Mouse (Mus musculus) small intestine, adult 2 months (tissue): Measurements from ENCODE around the gene Cit. TPM values are rescaled to one million over a fixed set of nuclear protein-coding genes. Genes with fewer than 3 reads are reported as not detected.
A peak's percentile ranks its signal among the peaks of the same experiment; 100 is the strongest.

ENCODE experiments used
- H3K27ac ChIP-seq: fragments of 200-500 bp; 2 replicates; pipeline ENCODE4 v1.5.1; 2012; ENCODE audit warnings: low read depth, low read length, control low read depth, inconsistent platforms; ENCODE audit not compliant: insufficient read depth
- H3K27me3 ChIP-seq: fragments of 200-500 bp; 2 replicates; pipeline ENCODE4 v1.6.1; 2012; ENCODE audit warnings: mild to moderate bottlenecking, moderate library complexity, low read length, inconsistent platforms; ENCODE audit not compliant: control insufficient read depth, insufficient read depth
- H3K36me3 ChIP-seq: fragments of 200-500 bp; 2 replicates; pipeline ENCODE4 v1.6.1; 2012; ENCODE audit warnings: mild to moderate bottlenecking, low read length, control low read depth, inconsistent platforms; ENCODE audit not compliant: control insufficient read depth, insufficient read depth
- H3K4me1 ChIP-seq: fragments of 200-500 bp; 2 replicates; pipeline ENCODE4 v1.6.1; 2012; ENCODE audit warnings: low read length, inconsistent platforms, mixed read lengths; ENCODE audit not compliant: control insufficient read depth, insufficient read depth, insufficient read length
- H3K4me3 ChIP-seq: fragments of 200-500 bp; 2 replicates; pipeline ENCODE4 v1.5.1; 2012; ENCODE audit warnings: low read depth, mild to moderate bottlenecking, control low read depth, inconsistent platforms, low read length, moderate library complexity
- CTCF ChIP-seq: fragments of 200-500 bp; IDR thresholded peaks from 2 replicates; pipeline ENCODE4 v1.5.1; 2012; ENCODE audit warnings: low read depth, mild to moderate bottlenecking, control low read depth, inconsistent platforms, low read length, moderate library complexity, mixed read lengths; ENCODE audit not compliant: insufficient replicate concordance, insufficient read length; ENCODE audit errors: extremely low read depth
- POLR2A ChIP-seq: fragments of 200-500 bp; IDR thresholded peaks from 2 replicates; pipeline ENCODE4 v1.6.1; 2012; ENCODE audit warnings: low read depth, mild to moderate bottlenecking, control low read depth, inconsistent platforms, low read length, moderate library complexity
- WGBS: fragments of 180-500 bp; shearing (Covaris S2); methylation state at CpG from one replicate; pipeline ENCODE4 v1.1.7; 2018; 5-methylcytosine and 5-hydroxymethylcytosine counted together
- polyA plus RNA-seq: library from polyadenylated mRNA; depleted of rRNA; stranded (reverse); fragments of >200 nt; gene quantifications from 2 replicates; pipeline ENCODE4 v1.2.3, GENCODE M21; 2012

Cit gene
- polyA plus RNA-seq, 1 experiment, result 2.8 TPM

DNA sequence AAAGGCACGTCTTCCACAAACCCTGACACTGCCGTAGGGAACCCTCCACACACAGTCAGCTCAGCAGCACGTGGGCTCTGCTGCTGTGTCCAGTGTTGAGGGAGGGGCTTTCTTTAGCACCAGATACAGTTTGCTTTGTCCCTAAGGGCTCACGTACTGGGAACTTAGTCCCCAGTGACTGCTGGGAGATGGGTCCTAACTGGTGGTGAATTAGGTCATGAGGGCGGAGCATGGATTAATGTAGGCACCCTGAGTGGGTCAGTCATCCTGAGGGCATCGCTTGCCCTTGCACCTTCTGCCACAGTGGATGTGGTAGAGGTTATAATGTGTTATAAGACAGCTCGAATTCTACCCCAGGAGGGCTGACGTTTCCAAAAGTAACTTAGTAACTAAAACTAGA, 172.3 kb downstream of the Cit start:
- Histone ChIP-seq H3K36me3 (peaks cover 82% of the 10 kb centered on the region), H3K4me3 (no peak overlapping the region), H3K27me3 (no peaks in the 10 kb centered on the region), H3K4me1 (peaks cover 15% of the 10 kb centered on the region; the same call in 1 of the 2 replicates), H3K27ac (no peak overlapping the region)
- WGBS, result 93% methylated on average over 8 of the region's 8 CpGs
- TF ChIP-seq POLR2A, result no peak
- TF ChIP-seq CTCF, result no peak

DNA sequence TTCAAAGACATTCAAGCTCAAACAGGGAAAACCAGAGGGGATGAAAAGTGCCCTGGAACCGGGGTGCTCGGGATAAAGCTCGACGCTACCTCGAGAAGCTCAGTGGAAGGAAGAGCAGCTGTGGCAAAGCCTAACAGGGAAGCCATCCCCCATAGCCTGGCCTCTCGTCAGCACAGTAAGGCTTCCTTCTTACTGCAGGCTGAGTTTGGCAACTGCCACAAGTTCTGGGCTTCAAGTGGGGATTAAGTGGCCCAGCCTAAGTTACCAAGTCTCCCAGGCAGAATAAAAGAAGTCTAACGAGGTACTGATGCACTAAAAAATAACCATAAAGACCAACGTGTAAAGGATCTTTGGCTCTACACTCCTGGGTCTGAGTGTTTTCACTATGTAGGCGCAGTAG, 173.1 kb downstream of the Cit start:
- Histone ChIP-seq H3K27ac (no peak overlapping the region), H3K36me3 (peaks cover 79% of the 10 kb centered on the region), H3K4me1 (peaks cover 20% of the 10 kb centered on the region; the same call in 1 of the 2 replicates), H3K27me3 (no peaks in the 10 kb centered on the region), H3K4me3 (no peak overlapping the region)
- WGBS, result 89% methylated on average over 9 of the region's 9 CpGs
- TF ChIP-seq CTCF (no peak), POLR2A (no peak)

DNA sequence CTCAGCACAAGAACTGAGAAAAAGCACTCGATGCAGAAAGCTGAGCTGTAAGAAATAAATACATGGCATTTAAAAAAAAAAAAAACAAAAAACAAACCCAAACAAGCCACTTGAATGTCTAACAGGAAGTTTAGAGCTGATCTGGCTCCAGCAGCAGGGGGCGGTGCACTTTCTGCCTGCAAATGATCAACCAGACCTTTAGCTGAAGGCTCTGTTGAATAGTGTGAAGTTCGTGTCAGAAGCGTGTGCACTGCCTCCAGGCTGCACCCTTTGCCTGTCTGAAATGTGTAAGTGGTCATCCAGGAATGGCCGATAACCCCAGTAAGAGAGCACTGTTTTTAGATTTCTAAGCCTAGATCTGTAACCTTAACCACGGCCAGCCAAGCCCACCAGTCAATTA, 173.7 kb downstream of the Cit start:
- Histone ChIP-seq H3K4me3 (no peak overlapping the region), H3K36me3 (peaks cover 74% of the 10 kb centered on the region), H3K27me3 (no peaks in the 10 kb centered on the region), H3K4me1 (peaks cover 20% of the 10 kb centered on the region; the same call in 1 of the 2 replicates), H3K27ac (0 out of 2 replicates have a peak overlapping the region, but pooled peaks have one; percentile 2)
- 41% methylated on average over 6 of the region's 6 CpGs for WGBS
- TF ChIP-seq POLR2A (no peak), CTCF (no peak)

DNA sequence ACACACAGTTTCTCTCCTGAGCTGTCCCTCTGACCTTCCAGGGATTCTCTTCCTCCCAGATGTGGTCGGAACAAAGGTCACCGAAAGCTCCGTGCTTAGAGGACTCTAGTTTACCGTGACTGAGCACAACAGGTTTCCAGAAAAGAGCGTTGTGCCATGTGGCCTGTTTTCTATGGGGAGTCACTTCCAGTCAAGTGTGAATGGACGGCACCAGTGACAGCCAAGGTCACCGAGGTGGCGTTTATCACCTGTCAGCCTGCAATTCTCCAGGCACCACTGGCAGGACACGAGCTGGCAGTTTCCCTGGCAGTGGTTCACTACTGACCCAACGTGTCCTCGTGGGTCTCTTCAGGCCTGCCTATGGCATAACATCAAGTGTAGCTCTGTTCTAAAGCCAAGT, 174.3 kb downstream of the Cit start:
- H3K27me3 ChIP-seq, result no peaks in the 10 kb centered on the region
- H3K4me1 ChIP-seq, result peaks cover 20% of the 10 kb centered on the region; the same call in 1 of the 2 replicates
- WGBS, result 30% methylated on average over 11 of the region's 11 CpGs
- 0 out of 2 replicates have a peak overlapping the region, but pooled peaks have one; percentile 2 for H3K27ac ChIP-seq
- peaks cover 69% of the 10 kb centered on the region for H3K36me3 ChIP-seq
- no peak overlapping the region for H3K4me3 ChIP-seq
- TF ChIP-seq POLR2A, result no peak
- no peak for TF ChIP-seq CTCF

DNA sequence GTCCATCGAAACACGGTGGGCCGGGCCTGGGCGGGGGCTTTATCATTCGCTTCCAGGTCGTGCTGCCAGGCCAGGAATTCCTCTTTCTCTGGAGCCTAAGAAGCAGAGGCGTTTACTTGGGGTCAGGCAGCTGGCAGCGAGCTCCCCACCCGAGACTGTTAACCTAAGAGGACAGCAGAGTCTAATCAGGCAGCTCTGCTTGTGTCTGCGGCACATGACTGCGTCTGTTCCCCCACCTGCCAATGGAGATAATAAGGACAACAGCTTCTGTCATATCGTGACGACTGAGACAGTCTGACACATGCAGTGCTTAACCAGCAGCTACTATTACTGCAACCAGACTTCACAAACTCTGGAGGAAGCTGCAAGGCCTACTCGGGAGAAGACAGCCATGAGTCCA, 176.5 kb downstream of the Cit start:
- Histone ChIP-seq H3K4me1 (peaks cover 20% of the 10 kb centered on the region; the same call in 1 of the 2 replicates), H3K4me3 (no peak overlapping the region), H3K27ac (no peak overlapping the region), H3K36me3 (peaks cover 48% of the 10 kb centered on the region), H3K27me3 (no peaks in the 10 kb centered on the region)
- TF ChIP-seq CTCF, result no peak
- no peak for TF ChIP-seq POLR2A
- WGBS, result 89% methylated on average over 14 of the region's 14 CpGs

DNA sequence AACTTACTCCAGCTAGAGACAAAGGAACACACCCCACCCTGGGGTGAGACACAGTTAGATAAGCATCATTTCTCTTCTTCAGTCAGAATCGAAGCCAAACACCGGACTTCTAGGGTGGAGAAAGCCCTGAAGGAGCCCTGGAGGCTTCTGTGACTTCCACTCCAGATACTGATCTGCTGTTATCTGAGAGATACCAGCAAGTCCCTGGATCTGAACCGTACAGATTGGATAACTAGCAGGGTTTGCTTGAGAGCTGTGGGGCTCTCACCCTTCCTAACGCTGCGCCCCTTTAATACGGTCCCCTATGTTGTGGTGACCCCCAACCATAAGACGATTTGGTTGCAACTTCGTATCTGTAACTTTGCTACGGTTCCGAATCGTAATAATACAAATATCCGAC, 177.1 kb downstream of the Cit start:
- Histone ChIP-seq H3K27me3 (no peaks in the 10 kb centered on the region), H3K4me1 (peaks cover 20% of the 10 kb centered on the region; the same call in 1 of the 2 replicates), H3K27ac (peak overlapping the region; percentile 81), H3K36me3 (peaks cover 42% of the 10 kb centered on the region), H3K4me3 (peak overlapping the region; percentile 11)
- TF ChIP-seq POLR2A (no peak), CTCF (no peak)
- 82% methylated on average over 12 of the region's 12 CpGs for WGBS

DNA sequence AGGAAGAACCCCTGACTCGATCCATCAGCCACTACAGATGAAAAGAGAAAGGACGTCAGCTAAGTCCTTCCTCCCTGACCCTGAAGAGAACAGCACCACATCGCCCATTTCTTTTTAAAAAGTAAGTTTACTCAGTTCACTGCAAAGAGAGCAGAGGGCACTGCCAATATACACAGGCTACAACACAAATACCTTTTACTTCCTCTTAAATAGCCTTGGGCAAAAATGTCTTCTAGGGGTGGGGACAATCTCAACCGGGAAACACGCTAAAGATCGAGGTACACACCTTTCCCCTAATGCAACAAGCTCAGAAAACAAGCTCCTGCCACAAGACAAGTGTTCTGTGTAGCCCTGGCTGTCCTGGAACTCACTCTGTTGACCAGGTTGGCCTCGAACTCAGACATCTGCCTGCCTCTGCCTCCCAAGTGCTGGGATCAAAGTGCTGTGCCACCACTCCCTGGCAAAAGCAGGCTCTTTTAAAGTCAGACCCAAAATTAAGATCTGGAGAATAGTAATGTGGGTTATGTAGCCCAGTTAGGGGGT, 177.7 kb downstream of the Cit start:
- H3K27me3 ChIP-seq, result no peaks in the 10 kb centered on the region
- peak overlapping the region; percentile 81 for H3K27ac ChIP-seq
- H3K4me3 ChIP-seq, result peak overlapping the region; percentile 87
- H3K36me3 ChIP-seq, result peaks cover 36% of the 10 kb centered on the region
- peaks cover 20% of the 10 kb centered on the region; the same call in 1 of the 2 replicates for H3K4me1 ChIP-seq
- TF ChIP-seq POLR2A (no peak), CTCF (no peak)
- WGBS, result 19% methylated on average over 7 of the region's 7 CpGs
